Mouse (Mus musculus) gastrocnemius, postnatal 4 days (tissue): ENCODE measurements around the gene Ssr2. TPM values are rescaled to one million over a fixed set of nuclear protein-coding genes. Genes with fewer than 3 reads are reported as not detected.

Source experiments
- microRNA-seq: library from miRNA; unstranded; fragments of <30 nt; microRNA quantifications from one replicate; pipeline ENCODE4 v1.2.0, GENCODE M21; 2021
- total RNA-seq, 2 experiments: library from RNA; stranded (reverse); gene quantifications; 2 replicates each; pipeline ENCODE4 v1.2.3; 2021

Ssr2 gene
- total RNA-seq, 2 experiments from 2014 or later, result 150 to 159 TPM

Small RNA genes lying within 50 kb of the gene (microRNA-seq; reads per million reads assigned to microRNA genes)
- not detected for gene Mir1905

Other genes with a start within 250 kb of the Ssr2 start
- 1 to 10 TPM; 2.2 to 2.3 TPM for gene Tmem79, start 239.7 kb upstream of the Ssr2 start, total RNA-seq
- gene Smg5, start 239.6 kb upstream of the Ssr2 start, total RNA-seq, result 10 to 100 TPM; 46.1 to 46.4 TPM
- gene Paqr6, start 211.3 kb upstream of the Ssr2 start, total RNA-seq, result 1 to 10 TPM; 1.6 to 1.8 TPM
- under 1 TPM in 1 of 2 experiments, not detected in 1; 0.27 TPM for gene Bglap3, start 203.1 kb upstream of the Ssr2 start, total RNA-seq
- gene Bglap2, start 197.2 kb upstream of the Ssr2 start, total RNA-seq, result not detected
- gene Bglap, start 191.4 kb upstream of the Ssr2 start, total RNA-seq, result 1 to 10 TPM in 1 of 2 experiments, not detected in 1; 1.4 TPM
- 10 to 100 TPM; 52.2 to 59.1 TPM for gene Pmf1, start 165.5 kb upstream of the Ssr2 start, total RNA-seq
- 10 to 100 TPM; 12.1 to 13.3 TPM for gene Slc25a44, start 150.7 kb upstream of the Ssr2 start, total RNA-seq
- 1 to 10 TPM; 3.0 to 4.4 TPM for gene Sema4a, start 114.7 kb upstream of the Ssr2 start, total RNA-seq
- 100 to 1,000 TPM; 355 to 365 TPM for gene Lmna, start 65.9 kb upstream of the Ssr2 start, total RNA-seq
- gene Mex3a, start 43.5 kb upstream of the Ssr2 start, total RNA-seq, result 10 to 100 TPM; 12.9 to 13.1 TPM
- under 1 TPM; 0.57 to 0.91 TPM for gene Rab25, start 27.6 kb upstream of the Ssr2 start, total RNA-seq
- gene Lamtor2, start 22.8 kb upstream of the Ssr2 start, total RNA-seq, result 10 to 100 TPM; 78.5 to 81.4 TPM
- gene Ubqln4, start 22.1 kb upstream of the Ssr2 start, total RNA-seq, result 10 to 100 TPM; 54.9 to 58.0 TPM
- gene Arhgef2, start 30.1 kb downstream of the Ssr2 start, total RNA-seq, result 100 to 1,000 TPM; 161 to 166 TPM
- not detected for gene Rxfp4, start 77.3 kb downstream of the Ssr2 start, total RNA-seq
- gene Khdc4, start 109.9 kb downstream of the Ssr2 start, total RNA-seq, result 10 to 100 TPM; 33.9 to 49.0 TPM
- gene Rit1, start 141.0 kb downstream of the Ssr2 start, total RNA-seq, result 10 to 100 TPM; 32.1 to 33.2 TPM
- gene Syt11, start 199.3 kb downstream of the Ssr2 start, total RNA-seq, result 1 to 10 TPM; 5.5 to 6.2 TPM